Mouse (Mus musculus) neural tube, embryonic 10.5 days (tissue): ENCODE measurements around the gene Pemt.

Source experiments
- DNase-seq: peaks from one replicate; pipeline ENCODE4 v3.0.0-alpha.2; 2017; ENCODE audit warnings: low spot score; ENCODE audit errors: extremely low spot score

The Pemt gene

DNA sequence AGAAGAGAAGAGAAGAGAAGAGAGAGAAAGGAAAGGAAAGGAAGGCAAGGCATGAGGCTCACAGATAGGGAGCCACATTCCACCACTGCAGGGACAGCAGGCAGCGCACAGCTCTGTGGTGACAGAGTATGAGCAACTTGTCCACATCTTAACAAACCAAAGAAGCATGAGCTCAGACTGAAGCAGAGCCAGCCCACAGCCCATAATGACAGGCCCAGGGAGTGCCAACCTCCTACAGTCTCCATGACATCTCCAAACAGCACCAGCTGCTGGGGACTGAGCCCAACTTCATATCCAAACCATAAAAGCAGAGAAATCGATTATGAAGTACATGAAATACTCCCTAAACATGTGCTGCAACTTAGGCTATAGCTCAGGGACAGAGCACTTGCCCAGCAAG lies 11.7 kb upstream of the Pemt start:
- DNase-seq = no peak

- DNase-seq = no peak
Observed at GRCm38 (mm10) chr11:60056520-60056919, 10.2 kb upstream of the Pemt start.

DNA sequence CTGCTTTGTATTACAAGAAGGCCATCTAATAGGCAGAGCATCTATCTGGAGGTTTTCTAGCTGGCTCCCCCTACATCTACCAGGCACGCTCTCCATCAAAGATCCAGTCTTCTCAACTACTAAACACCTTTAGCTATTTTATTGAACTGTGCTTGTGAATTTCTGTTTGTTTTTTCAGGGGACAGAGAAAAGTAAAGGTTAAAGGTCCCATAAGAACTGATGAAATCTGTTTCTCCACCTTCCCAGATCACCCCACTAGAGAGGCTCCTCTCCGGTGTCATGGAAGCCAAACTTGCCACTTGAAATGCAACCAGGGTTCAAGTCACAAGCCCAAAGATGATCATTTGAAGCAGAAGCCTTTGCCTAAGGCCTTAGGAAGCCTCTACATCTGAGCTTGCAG lies 2.6 kb upstream of the Pemt start:
- no peak for DNase-seq

DNA sequence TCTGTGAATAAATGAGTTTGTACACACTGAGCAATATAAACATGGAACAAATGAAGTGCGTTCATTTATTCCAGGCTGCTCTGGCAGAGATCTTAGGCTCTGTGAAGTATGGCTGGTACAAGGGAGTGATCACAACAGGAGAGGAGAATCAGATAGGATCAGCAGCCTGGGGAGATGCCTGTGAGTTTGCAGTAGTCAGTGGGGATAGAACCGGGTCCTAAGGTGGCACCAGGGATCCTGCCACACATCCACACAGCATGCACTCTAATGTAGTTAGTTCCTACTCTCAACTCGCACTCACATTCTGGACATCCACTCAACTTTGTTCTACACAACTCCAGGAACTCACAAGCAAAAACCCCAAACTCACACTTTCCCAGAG lies 622 bp downstream of the Pemt start:
- DNase-seq = no peak

DNA sequence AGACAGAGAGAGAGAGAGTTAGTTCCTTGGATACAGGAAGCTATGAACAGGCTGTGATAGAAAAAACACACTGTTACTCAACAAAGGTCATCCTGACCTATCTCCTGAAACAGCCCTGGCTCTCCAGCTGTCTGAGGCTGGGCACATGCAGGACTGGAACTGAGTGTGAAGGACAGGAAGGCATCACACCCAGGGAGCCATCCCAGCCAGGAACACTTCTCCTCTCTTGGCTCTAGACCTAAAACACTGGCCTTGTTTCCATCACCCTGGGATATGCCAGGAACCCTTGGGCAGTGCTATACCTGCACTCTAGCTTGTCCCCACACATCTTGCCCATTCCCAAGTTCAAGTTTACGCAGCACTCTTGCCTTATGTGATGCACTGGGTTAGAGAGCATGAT lies 1.5 kb downstream of the Pemt start:
- DNase-seq = no peak

GRCm38 (mm10) chr11:60042277-60042676 lies 4.0 kb downstream of the Pemt start:
- DNase-seq = no peak

DNA sequence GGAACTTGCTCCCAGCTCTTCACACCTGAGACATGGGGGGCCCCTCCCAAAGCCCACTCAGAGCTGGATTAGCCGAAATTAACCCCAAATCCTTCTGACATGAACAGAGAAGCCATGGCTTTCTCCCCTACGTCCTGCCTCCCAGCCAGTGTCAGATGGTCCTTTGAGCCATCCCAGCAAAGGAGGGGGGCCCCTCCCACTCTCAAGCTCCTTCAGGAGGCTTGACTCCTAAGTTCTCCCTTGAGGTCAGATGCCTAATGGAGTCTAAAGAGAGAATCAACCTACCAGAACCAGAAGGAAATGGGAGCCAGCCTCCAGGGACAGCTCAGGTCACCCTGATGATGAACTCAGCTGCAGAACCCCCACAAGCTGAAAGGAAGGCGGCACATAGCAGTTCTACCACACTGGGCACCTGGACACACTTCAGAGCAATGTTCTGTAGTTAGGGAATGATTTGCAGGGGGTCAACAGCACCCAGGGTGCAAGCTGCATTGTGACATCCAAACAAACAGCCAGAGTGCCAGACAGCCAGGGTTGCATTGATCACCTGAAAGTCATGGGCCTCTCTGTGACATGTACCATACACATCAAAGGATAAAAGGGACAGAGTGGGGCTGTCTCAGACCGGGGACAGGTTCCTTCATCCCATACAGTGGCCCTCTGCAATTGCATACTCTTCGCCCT lies 9.6 kb downstream of the Pemt start:
- DNase-seq = no peak

DNA sequence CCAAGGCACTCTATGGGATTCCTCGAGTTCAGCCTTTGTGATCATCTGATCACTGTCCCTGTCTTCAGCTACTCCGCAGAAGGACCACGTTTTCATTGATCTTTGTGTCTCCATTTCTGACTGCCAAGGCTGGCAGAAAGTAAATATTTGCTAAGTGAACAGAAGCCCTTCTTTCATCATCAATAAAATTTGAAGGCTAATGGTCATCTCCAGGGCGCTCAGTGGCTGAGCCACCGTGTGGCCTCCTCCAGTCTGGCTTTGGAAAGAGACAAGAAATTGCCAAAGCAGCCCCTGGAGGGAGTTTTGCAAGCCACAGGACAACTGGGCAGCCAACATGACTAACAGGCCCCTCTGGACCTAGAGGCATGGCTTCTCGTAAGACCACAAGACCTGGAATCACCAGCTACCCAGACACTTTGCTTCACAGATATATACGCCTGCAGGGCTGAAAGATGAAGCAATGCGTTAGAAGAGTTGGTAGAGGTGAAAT lies 11.3 kb downstream of the Pemt start:
- DNase-seq = no peak

DNA sequence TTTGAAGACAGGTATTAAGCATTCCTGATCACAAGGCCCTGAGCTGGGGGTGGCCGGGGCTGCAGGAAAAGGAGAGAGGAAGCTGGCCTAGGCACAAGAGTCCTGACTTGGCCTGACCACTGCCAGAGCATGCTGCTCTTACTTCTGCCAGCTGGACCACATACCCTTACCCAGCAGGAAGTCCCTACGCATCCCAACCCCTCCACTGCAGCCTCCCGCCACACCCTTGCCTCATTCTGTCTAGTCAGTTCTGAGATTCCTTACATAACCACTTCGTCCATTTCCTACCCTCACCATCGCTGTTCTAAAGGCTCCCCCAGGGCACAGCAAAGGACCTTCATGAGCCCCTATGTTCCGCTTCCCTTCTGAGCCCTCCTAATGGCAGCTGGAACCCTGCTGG lies 12.0 kb downstream of the Pemt start:
- no peak for DNase-seq

- no peak for DNase-seq
Observed at GRCm38 (mm10) chr11:60032586-60033430, 13.5 kb downstream of the Pemt start.

GRCm38 (mm10) chr11:60030747-60031331 lies 15.4 kb downstream of the Pemt start:
- no peak for DNase-seq

- no peak for DNase-seq
Observed at GRCm38 (mm10) chr11:60029976-60030375, 16.3 kb downstream of the Pemt start.

GRCm38 (mm10) chr11:60027913-60028875 lies 18.1 kb downstream of the Pemt start:
- no peak for DNase-seq

GRCm38 (mm10) chr11:60027272-60027671 lies 19.0 kb downstream of the Pemt start:
- peak; percentile 80 for DNase-seq

DNA sequence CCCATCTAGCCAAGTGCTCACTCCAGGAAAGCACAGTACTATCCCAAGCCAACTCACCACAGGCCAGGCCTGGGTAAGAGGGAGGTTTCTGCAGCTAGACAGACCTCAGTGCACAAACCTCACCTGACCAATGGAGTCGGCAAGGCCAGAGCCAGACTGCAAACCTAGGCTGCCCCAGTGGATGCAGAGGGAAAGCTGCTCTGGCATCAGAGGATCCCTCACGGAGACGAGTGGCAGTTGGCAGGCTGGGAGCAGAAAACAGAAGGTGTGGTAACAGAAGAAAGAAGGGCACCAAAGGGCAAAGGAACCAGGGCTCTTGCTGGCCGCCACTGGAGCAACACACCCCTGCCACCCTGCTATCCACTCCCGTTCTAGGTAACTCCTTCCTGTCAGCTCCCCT lies 20.1 kb downstream of the Pemt start:
- DNase-seq = no peak

GRCm38 (mm10) chr11:60021201-60021600 lies 25.1 kb downstream of the Pemt start:
- no peak for DNase-seq

GRCm38 (mm10) chr11:60016726-60017125 lies 29.6 kb downstream of the Pemt start:
- DNase-seq = peak; percentile 19

DNA sequence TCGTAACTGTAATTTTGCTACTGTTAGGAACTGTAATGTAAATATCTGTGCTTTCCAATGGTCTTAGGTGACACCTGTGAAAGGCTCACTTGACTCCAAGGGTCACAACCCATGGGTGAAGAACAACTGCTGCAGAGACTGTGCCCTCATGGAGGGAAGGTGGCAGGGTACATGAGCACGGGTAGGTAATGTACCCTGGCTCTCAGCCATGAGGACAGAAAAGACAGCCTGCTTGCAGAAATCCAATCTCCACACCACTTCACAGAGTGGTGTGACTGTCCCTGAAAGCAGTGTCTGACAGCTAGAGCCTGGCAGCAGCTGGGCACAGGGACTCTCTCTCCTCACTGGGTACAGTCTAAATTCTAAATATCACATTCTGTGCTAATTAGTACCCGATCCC lies 34.8 kb downstream of the Pemt start:
- no peak for DNase-seq

- DNase-seq = no peak
Observed at GRCm38 (mm10) chr11:60009451-60009850, 36.8 kb downstream of the Pemt start.

- DNase-seq = no peak
Observed at GRCm38 (mm10) chr11:60005866-60006265, 40.4 kb downstream of the Pemt start.

DNA sequence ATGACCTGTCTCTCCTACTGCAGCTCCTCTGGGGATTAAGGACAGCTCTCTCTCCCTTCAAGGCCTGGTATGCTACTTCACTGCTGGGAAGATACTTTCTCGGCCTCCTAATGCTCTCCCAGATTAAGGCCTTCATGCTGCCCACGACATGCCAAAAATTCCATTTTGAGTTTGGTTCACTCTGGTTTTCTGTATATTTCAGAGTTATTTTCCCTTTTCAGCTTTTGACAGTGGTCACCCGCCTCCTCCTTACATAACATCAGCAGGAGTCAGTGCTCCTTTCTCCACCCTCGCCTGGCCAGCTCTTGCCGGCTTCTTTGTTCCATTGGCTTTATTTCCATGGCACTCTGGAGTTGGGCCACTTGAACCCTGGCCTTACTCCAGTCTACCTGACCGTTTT lies 41.6 kb downstream of the Pemt start:
- DNase-seq = no peak
